Mouse (Mus musculus) hindbrain, postnatal 0 days (tissue): ENCODE results near the gene Gm28305. TPM values are rescaled to one million over a fixed set of nuclear protein-coding genes. Genes with fewer than 3 reads are reported as not detected.
A peak's percentile ranks its signal among the peaks of the same experiment; 100 is the strongest.

Source experiments
- ATAC-seq: fragments of 200-750 bp; cut with Nextera tagmentation; 2 replicates; pipeline ENCODE4 v1.8.0; 2017; ENCODE audit warnings: mild to moderate bottlenecking, moderate TSS enrichment, moderate library complexity
- DNase-seq: peaks from one replicate; pipeline ENCODE4 v3.0.0-alpha.2; 2015; ENCODE audit warnings: low spot score
- H3K27ac ChIP-seq: fragments of 300-500 bp; sonication (generic); 2 replicates; pipeline ENCODE4 v1.5.1; 2014; ENCODE audit warnings: mild to moderate bottlenecking
- H3K27me3 ChIP-seq: fragments of 300-500 bp; sonication (generic); 2 replicates; pipeline ENCODE4 v1.6.1; 2014; ENCODE audit warnings: low read length, mixed read lengths; ENCODE audit not compliant: insufficient read depth
- H3K36me3 ChIP-seq: fragments of 300-500 bp; sonication (generic); 2 replicates; pipeline ENCODE4 v1.6.1; 2014; ENCODE audit warnings: low read length, mixed read lengths; ENCODE audit not compliant: insufficient read depth
- H3K4me1 ChIP-seq: fragments of 300-500 bp; sonication (generic); 2 replicates; pipeline ENCODE4 v1.6.1; 2014; ENCODE audit warnings: antibody characterized with exemption, low read length, mixed read lengths; ENCODE audit not compliant: insufficient read depth
- H3K4me2 ChIP-seq: fragments of 300-500 bp; sonication (generic); 2 replicates; pipeline ENCODE4 v1.6.1; 2014; ENCODE audit warnings: low read depth, mild to moderate bottlenecking, low read length, moderate library complexity, mixed read lengths
- H3K4me3 ChIP-seq: fragments of 300-500 bp; sonication (generic); 2 replicates; pipeline ENCODE4 v1.5.1; 2014; ENCODE audit warnings: low read length
- H3K9ac ChIP-seq: fragments of 300-500 bp; sonication (generic); replicated peaks from 2 replicates; pipeline ENCODE4 v1.6.1; 2014; ENCODE audit warnings: mild to moderate bottlenecking, low read length, moderate library complexity, mixed read lengths
- H3K9me3 ChIP-seq: fragments of 300-500 bp; sonication (generic); 2 replicates; pipeline ENCODE4 v1.6.1; 2016; ENCODE audit warnings: low read length, mixed read lengths
- CTCF ChIP-seq: IDR thresholded peaks from 2 replicates; pipeline ENCODE4 v1.5.1; 2016; ENCODE audit warnings: antibody characterized with exemption, control low read depth, low read depth
- WGBS: fragments of 180-500 bp; shearing (Covaris S2); extraction: QIAGEN DNeasy Blood & Tissue Kit; methylation state at CpG from one replicate; pipeline ENCODE4 v1.1.7; 2014; 5-methylcytosine and 5-hydroxymethylcytosine counted together
- polyA plus RNA-seq: library from polyadenylated mRNA; unstranded; fragments of >200 nt; fragmentation: Nextera tagmentation; extraction: Ambion mirVana; gene quantifications from 2 replicates; pipeline ENCODE4 v1.2.1, GENCODE M21; 2015
- total RNA-seq: library from RNA; depleted of rRNA; stranded (reverse); fragments of >200 nt; gene quantifications from 2 replicates; pipeline ENCODE4 v1.2.3, GENCODE M21; 2014

Gm28305 gene
- total and polyA plus RNA-seq, 2 experiments from 2014 or later: not detected

- H3K9me3 ChIP-seq: no peaks in the 10 kb centered on the region
Measured at GRCm38 (mm10) chr9:104085730-104086429, 45.4 kb downstream of the Gm28305 start.

GRCm38 (mm10) chr9:104088555-104088954, 48.1 kb downstream of the Gm28305 start:
- 34% methylated on average over 8 of the region's 8 CpGs for WGBS
- Histone ChIP-seq H3K9ac (no peak overlapping the region), H3K36me3 (peaks cover 7% of the 10 kb centered on the region), H3K9me3 (no peaks in the 10 kb centered on the region), H3K27ac (peak overlapping the region; percentile 23), H3K4me1 (no peaks in the 10 kb centered on the region), H3K4me3 (no peak overlapping the region), H3K27me3 (no peaks in the 10 kb centered on the region), H3K4me2 (no peak overlapping the region)
- DNase-seq (peak; percentile 35), ATAC-seq (no peak)
- no peak for TF ChIP-seq CTCF

More at GRCm38 (mm10) chr9:104085730-104086429, 45.4 kb downstream of the Gm28305 start:
- peaks cover 7% of the 10 kb centered on the region for H3K36me3 ChIP-seq
- H3K4me3 ChIP-seq: no peak overlapping the region
- no peaks in the 10 kb centered on the region for H3K4me1 ChIP-seq
- H3K4me2 ChIP-seq: no peak overlapping the region
- no peaks in the 10 kb centered on the region for H3K27me3 ChIP-seq
- no peak for DNase-seq
- H3K27ac ChIP-seq: no peak overlapping the region
- no peak overlapping the region for H3K9ac ChIP-seq
- 58% methylated on average over 4 of the region's 4 CpGs for WGBS
- ATAC-seq: no peak
- TF ChIP-seq CTCF: no peak

GRCm38 (mm10) chr9:104092945-104093344, 52.5 kb downstream of the Gm28305 start:
- H3K27ac ChIP-seq: no peak overlapping the region
- H3K36me3 ChIP-seq: no peaks in the 10 kb centered on the region; the same call in 1 of the 2 replicates
- no peaks in the 10 kb centered on the region for H3K4me1 ChIP-seq
- H3K9me3 ChIP-seq: no peaks in the 10 kb centered on the region
- TF ChIP-seq CTCF: no peak
- ATAC-seq (no peak), DNase-seq (no peak)
- H3K4me3 ChIP-seq: no peak overlapping the region
- H3K27me3 ChIP-seq: no peaks in the 10 kb centered on the region
- no peak overlapping the region for H3K9ac ChIP-seq
- 90% methylated on average over 5 of the region's 5 CpGs for WGBS
- no peak overlapping the region for H3K4me2 ChIP-seq

GRCm38 (mm10) chr9:104098256-104098655, 57.8 kb downstream of the Gm28305 start:
- Histone ChIP-seq H3K27ac (no peak overlapping the region), H3K36me3 (no peaks in the 10 kb centered on the region; the same call in 1 of the 2 replicates), H3K9me3 (no peaks in the 10 kb centered on the region), H3K4me2 (no peak overlapping the region), H3K27me3 (no peaks in the 10 kb centered on the region), H3K4me3 (no peak overlapping the region), H3K9ac (no peak overlapping the region), H3K4me1 (no peaks in the 10 kb centered on the region)
- ATAC-seq: no peak
- no peak for TF ChIP-seq CTCF
- DNase-seq: no peak
- 75% methylated on average over 5 of the region's 5 CpGs for WGBS

GRCm38 (mm10) chr9:104099060-104099459, 58.6 kb downstream of the Gm28305 start:
- Histone ChIP-seq H3K9me3 (no peaks in the 10 kb centered on the region), H3K36me3 (no peaks in the 10 kb centered on the region; the same call in 1 of the 2 replicates), H3K27ac (no peak overlapping the region), H3K4me1 (no peaks in the 10 kb centered on the region), H3K27me3 (no peaks in the 10 kb centered on the region), H3K9ac (no peak overlapping the region), H3K4me3 (no peak overlapping the region), H3K4me2 (no peak overlapping the region)
- 95% methylated on average over 11 of the region's 11 CpGs for WGBS
- no peak for TF ChIP-seq CTCF
- no peak for DNase-seq
- ATAC-seq: no peak

GRCm38 (mm10) chr9:104100822-104101221, 60.4 kb downstream of the Gm28305 start:
- Histone ChIP-seq H3K36me3 (no peaks in the 10 kb centered on the region; the same call in 1 of the 2 replicates), H3K4me2 (no peak overlapping the region), H3K9ac (no peak overlapping the region), H3K27ac (no peak overlapping the region), H3K9me3 (no peaks in the 10 kb centered on the region), H3K4me1 (no peaks in the 10 kb centered on the region), H3K27me3 (no peaks in the 10 kb centered on the region), H3K4me3 (no peak overlapping the region)
- DNase-seq (no peak), ATAC-seq (no peak)
- TF ChIP-seq CTCF: no peak
- WGBS: 51% methylated on average over 7 of the region's 7 CpGs

- WGBS: 33% methylated on average over 3 of the region's 3 CpGs
- H3K27me3 ChIP-seq: no peaks in the 10 kb centered on the region
- no peak overlapping the region for H3K4me3 ChIP-seq
- H3K9me3 ChIP-seq: no peaks in the 10 kb centered on the region
- H3K4me2 ChIP-seq: no peak overlapping the region
- ATAC-seq: no peak
- H3K4me1 ChIP-seq: no peaks in the 10 kb centered on the region
- DNase-seq: no peak
- TF ChIP-seq CTCF: no peak
- H3K36me3 ChIP-seq: no peaks in the 10 kb centered on the region; the same call in 1 of the 2 replicates
- no peak overlapping the region for H3K9ac ChIP-seq
- no peak overlapping the region for H3K27ac ChIP-seq
Measured at GRCm38 (mm10) chr9:104101458-104101857, 61.0 kb downstream of the Gm28305 start.
